Mouse (Mus musculus): ENCODE data around the gene Rnf24. TPM values are rescaled to one million over a fixed set of nuclear protein-coding genes. Genes with fewer than 3 reads are reported as not detected.

Gene Rnf24
- total RNA-seq, 2 experiments from 2014 or later = 29.3 to 31.1 TPM

DNA sequence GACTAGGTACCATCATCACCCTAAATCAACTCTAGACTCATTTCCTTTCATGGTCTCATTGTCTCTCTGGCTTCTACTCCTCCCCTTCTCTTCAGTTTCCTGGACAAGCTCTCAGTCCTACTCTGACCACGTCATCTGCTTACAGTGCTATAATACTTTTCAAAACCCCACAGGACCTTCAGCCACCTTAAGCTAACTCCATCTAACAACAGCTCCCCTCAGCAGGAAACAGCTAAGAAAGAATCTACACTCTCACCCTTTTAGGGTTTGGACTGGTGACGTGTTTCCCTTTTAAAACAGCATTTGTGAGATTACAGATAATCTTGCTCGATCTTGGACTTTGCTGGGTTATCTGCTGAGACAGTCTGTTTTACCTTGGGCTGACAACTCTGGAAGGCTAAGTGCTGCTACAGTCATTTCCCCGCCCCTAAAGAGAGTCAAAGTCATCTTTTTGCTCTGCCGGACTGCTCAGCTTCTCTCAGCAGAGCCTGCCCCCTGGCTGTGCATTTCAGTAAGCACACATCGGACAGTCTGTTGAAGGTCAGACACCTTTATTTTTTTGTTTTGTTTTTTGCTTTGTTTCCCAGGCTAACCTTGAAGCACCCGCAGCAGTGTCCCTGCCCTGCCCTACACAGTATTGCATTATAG lies 98.9 kb downstream of the Rnf24 start:
- Histone ChIP-seq H3K27ac (no peak overlapping the region), H3K4me3 (no peak overlapping the region)
- TF ChIP-seq CTCF (conservative IDR thresholded peaks at IDR 0.05) = peak; percentile 81
- DNase-seq (ENCODE audit: low spot score in 2 of 2) = peak in 1 of 2 experiments; percentile 38

Small RNAs within 50 kb of the gene (microRNA-seq; reads per million reads assigned to microRNA genes)
- gene Mir103-2 = 11.5 to 24.7 reads per million in 2 experiments

Other genes with a start within 250 kb of the Rnf24 start
- 1 to 10 TPM; 9.1 to 9.5 TPM for gene Hspa12b, start 225.6 kb downstream of the Rnf24 start, total RNA-seq (2021)
- not detected for gene Gm11037, start 219.4 kb downstream of the Rnf24 start, total RNA-seq (2021)
- 10 to 100 TPM; 46.0 to 46.7 TPM for gene 1700037H04Rik, start 192.8 kb downstream of the Rnf24 start, total RNA-seq (2021)
- gene Cenpb, start 172.8 kb downstream of the Rnf24 start, total RNA-seq (2021) = 10 to 100 TPM; 72.3 to 78.8 TPM
- 10 to 100 TPM; 23.4 to 25.5 TPM for gene Cdc25b, start 165.9 kb downstream of the Rnf24 start, total RNA-seq (2021)
- 1 to 10 TPM; 8.5 to 8.9 TPM for gene Spef1, start 165.6 kb downstream of the Rnf24 start, total RNA-seq (2021)
- 10 to 100 TPM; 20.9 to 26.0 TPM for gene Ap5s1, start 145.8 kb downstream of the Rnf24 start, total RNA-seq (2021)
- gene Mavs, start 118.8 kb downstream of the Rnf24 start, total RNA-seq (2021) = 1 to 10 TPM; 6.8 to 7.4 TPM
- 10 to 100 TPM; 56.5 to 60.2 TPM for gene Pank2, start 90.4 kb downstream of the Rnf24 start, total RNA-seq (2021)
- 10 to 100 TPM; 84.5 to 85.8 TPM for gene Smox, start 138.6 kb upstream of the Rnf24 start, total RNA-seq (2021)
- gene Adra1d, start 209.4 kb upstream of the Rnf24 start, total RNA-seq (2021) = 10 to 100 TPM; 89.5 to 98.6 TPM

Data from layer of hippocampus, adult 2 months (tissue).